Mouse (Mus musculus) left cerebral cortex, postnatal 36 days (tissue): Measurements from ENCODE around the gene Gm10273. TPM values are rescaled to one million over a fixed set of nuclear protein-coding genes. Genes with fewer than 3 reads are reported as not detected.
A peak's percentile ranks its signal among the peaks of the same experiment; 100 is the strongest.

Source experiments
- DNase-seq, 2 experiments: peaks; one replicate each; pipeline ENCODE4 v3.0.0; 2021 to 2022; ENCODE audit warnings: low spot score in 2 of 2, mixed read lengths in 1 of 2
- intact Hi-C: fragments of 180-260 bp; cut with DNase I; formaldehyde crosslinking; loops from one replicate; pipeline ENCODE4 v1.15.1; 2025
- total RNA-seq, 2 experiments: library from RNA; stranded (reverse); gene quantifications; 2 replicates each; pipeline ENCODE4 v1.2.3; 2021

Gene Gm10273
- total RNA-seq, 2 experiments from 2014 or later = 39.0 to 45.6 TPM

GRCm38 (mm10) chr10:59389652-59390051 lies 5.8 kb upstream of the Gm10273 start:
- intact Hi-C loops = no loop called here
- DNase-seq = peak in 1 of 2 experiments; percentile 17

GRCm38 (mm10) chr10:59391907-59392306 lies 3.5 kb upstream of the Gm10273 start:
- intact Hi-C loops = no loop called here
- no peak for DNase-seq

- intact Hi-C loops = no loop called here
- DNase-seq = no peak
Observed at GRCm38 (mm10) chr10:59402899-59403792, 7.7 kb downstream of the Gm10273 start, which contains the start of gene Pla2g12b. Gene Pla2g12b (plus strand): TSS chr10:59403660.

- no peak for DNase-seq
- intact Hi-C loops = no loop called here
Observed at GRCm38 (mm10) chr10:59403793-59404149, 8.3 kb downstream of the Gm10273 start.

- no peak for DNase-seq
- intact Hi-C loops = no loop called here
Observed at GRCm38 (mm10) chr10:59408499-59408898, 13.1 kb downstream of the Gm10273 start.

- DNase-seq = no peak
- intact Hi-C loops = no loop called here
Observed at GRCm38 (mm10) chr10:59410264-59410663, 14.8 kb downstream of the Gm10273 start.

- intact Hi-C loops = no loop called here
- DNase-seq = no peak
Observed at GRCm38 (mm10) chr10:59413711-59414110, 18.3 kb downstream of the Gm10273 start.

- DNase-seq = no peak
- intact Hi-C loops = no loop called here
Observed at GRCm38 (mm10) chr10:59416623-59417022, 21.2 kb downstream of the Gm10273 start.

GRCm38 (mm10) chr10:59419516-59419915 lies 24.1 kb downstream of the Gm10273 start:
- intact Hi-C loops = no loop called here

GRCm38 (mm10) chr10:59424453-59424852 lies 29.0 kb downstream of the Gm10273 start:
- intact Hi-C loops = no loop called here

More at GRCm38 (mm10) chr10:59419516-59419915, 24.1 kb downstream of the Gm10273 start:
- no peak for DNase-seq

GRCm38 (mm10) chr10:59425369-59425768 lies 29.9 kb downstream of the Gm10273 start:
- DNase-seq = no peak
- intact Hi-C loops = no loop called here

More at GRCm38 (mm10) chr10:59424453-59424852, 29.0 kb downstream of the Gm10273 start:
- no peak for DNase-seq

- no peak for DNase-seq
- intact Hi-C loops = no loop called here
Observed at GRCm38 (mm10) chr10:59426371-59426770, 30.9 kb downstream of the Gm10273 start.

GRCm38 (mm10) chr10:59429448-59430135 lies 34.2 kb downstream of the Gm10273 start:
- intact Hi-C loops = no loop called here
- no peak for DNase-seq

GRCm38 (mm10) chr10:59430701-59431218 lies 35.3 kb downstream of the Gm10273 start:
- intact Hi-C loops = no loop called here
- DNase-seq = no peak

- intact Hi-C loops = no loop called here
- no peak for DNase-seq
Observed at GRCm38 (mm10) chr10:59435746-59436145, 40.3 kb downstream of the Gm10273 start.

GRCm38 (mm10) chr10:59438651-59439050 lies 43.2 kb downstream of the Gm10273 start:
- no peak for DNase-seq
- intact Hi-C loops = no loop called here

GRCm38 (mm10) chr10:59439508-59439931 lies 44.1 kb downstream of the Gm10273 start:
- intact Hi-C loops = no loop called here
- no peak for DNase-seq

GRCm38 (mm10) chr10:59440177-59440576 lies 44.7 kb downstream of the Gm10273 start:
- DNase-seq = no peak
- intact Hi-C loops = no loop called here

GRCm38 (mm10) chr10:59441735-59442134 lies 46.3 kb downstream of the Gm10273 start, which contains the start of gene Oit3:
Gene Oit3 (minus strand): TSS chr10:59441778.
- no peak for DNase-seq
- intact Hi-C loops = no loop called here

- intact Hi-C loops = no loop called here
- DNase-seq = no peak
Observed at GRCm38 (mm10) chr10:59443212-59443611, 47.8 kb downstream of the Gm10273 start.
